Mouse (Mus musculus) limb, embryonic 12.5 days (tissue): ENCODE results near the gene Fitm1. TPM values are rescaled to one million over a fixed set of nuclear protein-coding genes. Genes with fewer than 3 reads are reported as not detected.
A peak's percentile ranks its signal among the peaks of the same experiment; 100 is the strongest.

Experiments used
- ATAC-seq: fragments of 200-750 bp; cut with Nextera tagmentation; 2 replicates; pipeline ENCODE4 v1.8.0; 2017; ENCODE audit warnings: low read depth, moderate TSS enrichment; ENCODE audit not compliant: insufficient number of reproducible peaks, insufficient read depth, low FRiP score, low TSS enrichment
- H3K27ac ChIP-seq: fragments of 300-500 bp; sonication (generic); 2 replicates; pipeline ENCODE4 v1.5.1; 2016; ENCODE audit warnings: mild to moderate bottlenecking, moderate library complexity
- H3K27me3 ChIP-seq: fragments of 300-500 bp; sonication (generic); 2 replicates; pipeline ENCODE4 v1.6.1; 2016; ENCODE audit warnings: mild to moderate bottlenecking, moderate library complexity
- H3K36me3 ChIP-seq: fragments of 300-500 bp; sonication (generic); 2 replicates; pipeline ENCODE4 v1.6.1; 2016; ENCODE audit warnings: mild to moderate bottlenecking, moderate library complexity
- H3K4me1 ChIP-seq: fragments of 300-500 bp; sonication (generic); replicated peaks from 2 replicates; pipeline ENCODE4 v1.6.1; 2016
- H3K4me2 ChIP-seq: fragments of 300-500 bp; sonication (generic); 2 replicates; pipeline ENCODE4 v1.6.1; 2016; ENCODE audit warnings: mild to moderate bottlenecking, moderate library complexity
- H3K4me3 ChIP-seq: fragments of 300-500 bp; sonication (generic); replicated peaks from 2 replicates; pipeline ENCODE4 v1.5.1; 2016; ENCODE audit warnings: mild to moderate bottlenecking
- H3K9ac ChIP-seq: fragments of 300-500 bp; sonication (generic); replicated peaks from 2 replicates; pipeline ENCODE4 v1.6.1; 2016; ENCODE audit warnings: mild to moderate bottlenecking, moderate library complexity
- H3K9me3 ChIP-seq: fragments of 300-500 bp; sonication (generic); 2 replicates; pipeline ENCODE4 v1.6.1; 2016; ENCODE audit warnings: mild to moderate bottlenecking, moderate library complexity
- WGBS: fragments of 180-500 bp; shearing (Covaris S2); methylation state at CpG from one replicate; pipeline ENCODE4 v1.1.7; 2016; 5-methylcytosine and 5-hydroxymethylcytosine counted together
- polyA plus RNA-seq: library from polyadenylated mRNA; unstranded; fragments of >200 nt; fragmentation: Nextera tagmentation; extraction: Ambion mirVana; gene quantifications from 2 replicates; pipeline ENCODE4 v1.2.1, GENCODE M21; 2016

Gene Fitm1
- polyA plus RNA-seq, 1 experiment from 2014 or later, result 16.0 TPM

- Histone ChIP-seq H3K27me3 (no peaks in the 10 kb centered on the region), H3K27ac (no peak within 1 kb of the TSS), H3K36me3 (0 out of 2 replicates have a peak, but pooled peaks cover 2% of the 10 kb centered on the region), H3K4me2 (peak within 1 kb of the TSS; percentile 45), H3K9me3 (no peaks in the 10 kb centered on the region), H3K9ac (no peak within 1 kb of the TSS), H3K4me3 (peak within 1 kb of the TSS; percentile 32), H3K4me1 (peaks cover 7% of the 10 kb centered on the region)
- WGBS, result 15% methylated on average over 21 of the region's 21 CpGs
- peak; percentile 72 for ATAC-seq
Observed at GRCm38 (mm10) chr14:55617822-55618221, 42.4 kb downstream of the Fitm1 start, which contains the start of gene Rec8. TSS of gene Rec8 (plus strand) at chr14:55618037.

GRCm38 (mm10) chr14:55618486-55619195 lies 43.2 kb downstream of the Fitm1 start:
- Histone ChIP-seq H3K27ac (no peak overlapping the region), H3K4me2 (peak overlapping the region; percentile 45), H3K9ac (no peak overlapping the region), H3K27me3 (no peaks in the 10 kb centered on the region), H3K9me3 (no peaks in the 10 kb centered on the region), H3K4me1 (peaks cover 7% of the 10 kb centered on the region), H3K36me3 (peaks cover 6% of the 10 kb centered on the region; the same call in 1 of the 2 replicates), H3K4me3 (peak overlapping the region; percentile 32)
- WGBS, result 47% methylated on average over 22 of the region's 22 CpGs
- no peak for ATAC-seq

Other genes with a start within 250 kb of the Fitm1 start
- 83.2 and 86.9 TPM in 2 replicates for gene Dhrs4, start 96.9 kb upstream of the Fitm1 start, polyA plus RNA-seq
- gene Carmil3, start 85.0 kb upstream of the Fitm1 start, polyA plus RNA-seq, result 3.7 and 5.1 TPM in 2 replicates
- 0.32 and 0.35 TPM in 2 replicates for gene Cpne6, start 65.2 kb upstream of the Fitm1 start, polyA plus RNA-seq
- gene Nrl, start 50.6 kb upstream of the Fitm1 start, polyA plus RNA-seq, result not detected in 2 replicates
- gene Pck2, start 35.4 kb upstream of the Fitm1 start, polyA plus RNA-seq, result 33.2 and 35.4 TPM in 2 replicates
- 65.5 and 69.7 TPM in 2 replicates for gene Dcaf11, start 15.6 kb upstream of the Fitm1 start, polyA plus RNA-seq
- 1.1 TPM in 1 of 2 replicates, not detected in the other for gene A730061H03Rik, start 15.2 kb upstream of the Fitm1 start, polyA plus RNA-seq
- gene Psme1, start 2.5 kb downstream of the Fitm1 start, polyA plus RNA-seq, result 142 and 151 TPM in 2 replicates
- gene Emc9, start 9.7 kb downstream of the Fitm1 start, polyA plus RNA-seq, result 3.7 and 4.0 TPM in 2 replicates
- 210 and 260 TPM in 2 replicates for gene Psme2, start 15.5 kb downstream of the Fitm1 start, polyA plus RNA-seq
- gene Rnf31, start 16.1 kb downstream of the Fitm1 start, polyA plus RNA-seq, result 19.9 and 22.4 TPM in 2 replicates
- 9.2 and 9.6 TPM in 2 replicates for gene Irf9, start 28.0 kb downstream of the Fitm1 start, polyA plus RNA-seq
- 10.0 and 12.2 TPM in 2 replicates for gene Rec8, start 42.4 kb downstream of the Fitm1 start, polyA plus RNA-seq
- 78.9 and 100 TPM in 2 replicates for gene Ipo4, start 60.3 kb downstream of the Fitm1 start, polyA plus RNA-seq
- 2.7 and 3.1 TPM in 2 replicates for gene Gm49378, start 62.3 kb downstream of the Fitm1 start, polyA plus RNA-seq
- gene Tm9sf1, start 68.2 kb downstream of the Fitm1 start, polyA plus RNA-seq, result 96.1 and 96.7 TPM in 2 replicates
- gene Tssk4, start 74.6 kb downstream of the Fitm1 start, polyA plus RNA-seq, result 0.70 and 1.0 TPM in 2 replicates
- gene Mdp1, start 84.9 kb downstream of the Fitm1 start, polyA plus RNA-seq, result 63.0 and 68.8 TPM in 2 replicates
- 67.6 and 74.2 TPM in 2 replicates for gene Gmpr2, start 96.3 kb downstream of the Fitm1 start, polyA plus RNA-seq
- gene Nedd8, start 96.5 kb downstream of the Fitm1 start, polyA plus RNA-seq, result 594 and 653 TPM in 2 replicates
- gene Tinf2, start 106.2 kb downstream of the Fitm1 start, polyA plus RNA-seq, result 57.1 and 58.3 TPM in 2 replicates
- gene Tgm1, start 138.3 kb downstream of the Fitm1 start, polyA plus RNA-seq, result 2.0 and 2.7 TPM in 2 replicates
- 27.3 and 29.0 TPM in 2 replicates for gene Rabggta, start 146.6 kb downstream of the Fitm1 start, polyA plus RNA-seq
- gene Dhrs1, start 170.1 kb downstream of the Fitm1 start, polyA plus RNA-seq, result 72.5 and 82.6 TPM in 2 replicates
- 52.0 and 53.0 TPM in 2 replicates for gene Nop9, start 170.1 kb downstream of the Fitm1 start, polyA plus RNA-seq
- gene Cideb, start 182.8 kb downstream of the Fitm1 start, polyA plus RNA-seq, result 0.60 TPM in 1 of 2 replicates, not detected in the other
- 0.58 and 0.73 TPM in 2 replicates for gene Ltb4r2, start 185.8 kb downstream of the Fitm1 start, polyA plus RNA-seq
- gene Ltb4r1, start 190.3 kb downstream of the Fitm1 start, polyA plus RNA-seq, result 0.26 and 0.68 TPM in 2 replicates
- gene Adcy4, start 208.5 kb downstream of the Fitm1 start, polyA plus RNA-seq, result 17.7 and 19.9 TPM in 2 replicates
- gene Ripk3, start 213.2 kb downstream of the Fitm1 start, polyA plus RNA-seq, result 25.2 and 36.4 TPM in 2 replicates
- 147 and 151 TPM in 2 replicates for gene Nfatc4, start 247.5 kb downstream of the Fitm1 start, polyA plus RNA-seq